Mouse (Mus musculus): ENCODE results near the gene Tmod1. TPM values are rescaled to one million over a fixed set of nuclear protein-coding genes. Genes with fewer than 3 reads are reported as not detected.

The Tmod1 gene
- polyA plus RNA-seq, 1 experiment, result not detected

DNA sequence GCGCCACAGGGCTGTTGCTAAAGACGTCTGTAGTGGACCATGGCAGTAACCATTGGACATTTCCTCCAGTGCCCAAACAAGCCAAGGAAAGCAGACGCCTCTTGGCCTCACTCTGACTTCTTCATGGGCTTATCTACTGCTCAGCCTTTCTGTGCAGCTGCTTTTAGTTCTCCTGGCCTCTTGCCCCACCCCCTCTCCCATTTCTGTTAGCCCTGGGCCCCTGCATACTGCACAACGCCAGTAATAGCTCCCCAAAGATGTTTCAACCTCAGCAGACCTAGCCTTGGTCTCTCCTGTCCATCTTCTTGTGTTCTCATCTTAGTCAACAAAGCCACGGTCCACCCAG is 3.7 kb downstream of the Tmod1 start:
- peak overlapping the region; percentile 72 for H3K27ac ChIP-seq (ENCODE audit: insufficient read depth, low read depth, low read length)
- TF ChIP-seq CTCF (IDR thresholded peaks at IDR 0.05; ENCODE audit: insufficient read depth, low read depth, low read length), result no peak
- no peak for TF ChIP-seq POLR2A (IDR thresholded peaks at IDR 0.05; ENCODE audit: insufficient read depth, low read depth, low read length)

GRCm38 (mm10) chr4:46043361-46043760 is 4.6 kb downstream of the Tmod1 start:
- H3K4me1 ChIP-seq (ENCODE audit: control insufficient read depth, insufficient read depth, low read length), result peaks cover 54% of the 10 kb centered on the region
- TF ChIP-seq POLR2A (IDR thresholded peaks at IDR 0.05; ENCODE audit: insufficient read depth, low read depth, low read length) (no peak), CTCF (IDR thresholded peaks at IDR 0.05; ENCODE audit: insufficient read depth, low read depth, low read length) (no peak)
- no peak overlapping the region for H3K27ac ChIP-seq (ENCODE audit: insufficient read depth, low read depth, low read length)
- WGBS, result 76% methylated on average over 8 of the region's 8 CpGs
- H3K4me3 ChIP-seq (ENCODE audit: insufficient read depth, low read depth, low read length), result no peak overlapping the region

More for the DNA sequence above, 3.7 kb downstream of the Tmod1 start:
- WGBS, result 52% methylated on average over 5 of the region's 5 CpGs
- Histone ChIP-seq H3K4me3 (ENCODE audit: insufficient read depth, low read depth, low read length) (peak overlapping the region; percentile 80), H3K4me1 (ENCODE audit: control insufficient read depth, insufficient read depth, low read length) (peaks cover 47% of the 10 kb centered on the region)

GRCm38 (mm10) chr4:46047971-46048370 is 9.2 kb downstream of the Tmod1 start:
- no peak for TF ChIP-seq POLR2A (IDR thresholded peaks at IDR 0.05; ENCODE audit: insufficient read depth, low read depth, low read length)
- TF ChIP-seq CTCF (IDR thresholded peaks at IDR 0.05; ENCODE audit: insufficient read depth, low read depth, low read length), result no peak
- H3K27ac ChIP-seq (ENCODE audit: insufficient read depth, low read depth, low read length), result 0 out of 2 replicates have a peak overlapping the region, but pooled peaks have one; percentile 42
- WGBS, result 48% methylated on average over 4 of the region's 4 CpGs
- H3K4me1 ChIP-seq (ENCODE audit: control insufficient read depth, insufficient read depth, low read length), result peaks cover 36% of the 10 kb centered on the region
- no peak overlapping the region for H3K4me3 ChIP-seq (ENCODE audit: insufficient read depth, low read depth, low read length)

DNA sequence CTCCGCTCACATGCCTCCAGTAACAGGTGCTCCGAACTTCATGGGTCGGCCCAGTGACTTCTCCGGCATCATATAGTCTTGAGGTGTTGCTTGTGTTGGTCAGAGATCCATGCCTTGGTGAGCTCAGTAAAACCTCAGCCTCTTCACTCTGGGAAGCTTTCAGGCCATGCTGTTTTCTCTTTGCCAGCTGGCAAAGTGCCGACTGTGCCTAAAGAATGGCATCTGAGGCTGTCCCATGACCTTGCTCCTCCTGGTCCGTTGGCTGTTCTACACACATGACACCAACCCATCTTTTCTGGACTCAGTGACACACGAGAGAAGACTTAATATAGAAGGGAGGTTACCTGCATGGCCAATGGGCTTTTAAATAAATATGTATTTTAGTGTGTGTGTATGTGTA is 9.7 kb downstream of the Tmod1 start:
- TF ChIP-seq CTCF (IDR thresholded peaks at IDR 0.05; ENCODE audit: insufficient read depth, low read depth, low read length), result no peak
- TF ChIP-seq POLR2A (IDR thresholded peaks at IDR 0.05; ENCODE audit: insufficient read depth, low read depth, low read length), result no peak
- Histone ChIP-seq H3K4me3 (ENCODE audit: insufficient read depth, low read depth, low read length) (no peak overlapping the region), H3K4me1 (ENCODE audit: control insufficient read depth, insufficient read depth, low read length) (peaks cover 34% of the 10 kb centered on the region), H3K27ac (ENCODE audit: insufficient read depth, low read depth, low read length) (no peak overlapping the region)
- 86% methylated on average over 7 of the region's 7 CpGs for WGBS

GRCm38 (mm10) chr4:46053323-46054107 is 14.8 kb downstream of the Tmod1 start:
- H3K4me3 ChIP-seq (ENCODE audit: insufficient read depth, low read depth, low read length), result no peak overlapping the region
- 35% methylated on average over 9 of the region's 9 CpGs for WGBS
- peak overlapping the region; percentile 89 for H3K27ac ChIP-seq (ENCODE audit: insufficient read depth, low read depth, low read length)
- no peak for TF ChIP-seq CTCF (IDR thresholded peaks at IDR 0.05; ENCODE audit: insufficient read depth, low read depth, low read length)
- no peak for TF ChIP-seq POLR2A (IDR thresholded peaks at IDR 0.05; ENCODE audit: insufficient read depth, low read depth, low read length)
- peaks cover 30% of the 10 kb centered on the region for H3K4me1 ChIP-seq (ENCODE audit: control insufficient read depth, insufficient read depth, low read length)

- Histone ChIP-seq H3K27ac (ENCODE audit: insufficient read depth, low read depth, low read length) (0 out of 2 replicates have a peak overlapping the region, but pooled peaks have one; percentile 23), H3K4me1 (ENCODE audit: control insufficient read depth, insufficient read depth, low read length) (peaks cover 40% of the 10 kb centered on the region), H3K4me3 (ENCODE audit: insufficient read depth, low read depth, low read length) (no peak overlapping the region)
- TF ChIP-seq CTCF (IDR thresholded peaks at IDR 0.05; ENCODE audit: insufficient read depth, low read depth, low read length) (no peak), POLR2A (IDR thresholded peaks at IDR 0.05; ENCODE audit: insufficient read depth, low read depth, low read length) (no peak)
- 69% methylated on average over 5 of the region's 5 CpGs for WGBS
Measured at GRCm38 (mm10) chr4:46056163-46056562, 17.4 kb downstream of the Tmod1 start.

DNA sequence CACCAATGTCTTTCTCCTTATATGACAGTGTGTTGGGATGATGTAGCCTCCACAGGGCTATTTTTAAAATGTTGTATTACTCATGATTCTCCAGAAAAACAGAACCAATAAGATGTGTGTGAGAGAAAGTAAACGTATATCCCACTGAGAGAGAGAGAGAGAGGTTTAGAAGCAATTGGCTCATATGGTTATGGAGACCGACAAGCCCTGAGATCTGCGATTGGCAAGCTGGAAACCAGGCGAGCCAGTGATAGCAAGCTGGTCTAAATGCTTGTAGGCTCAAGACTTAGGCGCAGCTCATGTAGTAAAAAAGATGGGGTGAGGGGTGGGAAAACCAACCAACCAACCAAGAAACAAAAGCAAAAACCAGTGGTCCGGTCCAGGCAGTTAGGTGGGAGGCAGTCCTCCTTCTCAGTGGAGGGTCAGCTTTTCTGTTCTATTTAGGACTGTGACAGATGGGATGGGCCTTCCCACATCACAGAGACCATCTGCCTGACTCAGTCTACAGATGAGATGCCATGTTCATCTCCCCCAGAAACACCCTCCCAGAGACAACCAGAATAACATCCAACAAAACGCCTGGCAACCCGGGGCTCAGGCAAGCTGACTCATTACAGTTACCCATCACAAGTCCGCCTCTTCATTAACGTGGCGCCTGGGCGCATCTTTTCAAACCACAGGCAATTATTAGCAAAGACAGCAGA is 22.7 kb downstream of the Tmod1 start:
- TF ChIP-seq POLR2A (IDR thresholded peaks at IDR 0.05; ENCODE audit: insufficient read depth, low read depth, low read length), result no peak
- TF ChIP-seq CTCF (IDR thresholded peaks at IDR 0.05; ENCODE audit: insufficient read depth, low read depth, low read length), result no peak
- 40% methylated on average over 12 of the region's 12 CpGs for WGBS
- Histone ChIP-seq H3K4me3 (ENCODE audit: insufficient read depth, low read depth, low read length) (no peak overlapping the region), H3K27ac (ENCODE audit: insufficient read depth, low read depth, low read length) (peak overlapping the region; percentile 94), H3K4me1 (ENCODE audit: control insufficient read depth, insufficient read depth, low read length) (peaks cover 55% of the 10 kb centered on the region)

- Histone ChIP-seq H3K4me3 (ENCODE audit: insufficient read depth, low read depth, low read length) (no peak overlapping the region), H3K27ac (ENCODE audit: insufficient read depth, low read depth, low read length) (0 out of 2 replicates have a peak overlapping the region, but pooled peaks have one; percentile 16), H3K4me1 (ENCODE audit: control insufficient read depth, insufficient read depth, low read length) (peaks cover 64% of the 10 kb centered on the region)
- 89% methylated on average over 4 of the region's 4 CpGs for WGBS
- TF ChIP-seq POLR2A (IDR thresholded peaks at IDR 0.05; ENCODE audit: insufficient read depth, low read depth, low read length) (no peak), CTCF (IDR thresholded peaks at IDR 0.05; ENCODE audit: insufficient read depth, low read depth, low read length) (no peak)
Measured at GRCm38 (mm10) chr4:46063841-46064240, 25.1 kb downstream of the Tmod1 start.

GRCm38 (mm10) chr4:46064263-46064662 is 25.5 kb downstream of the Tmod1 start:
- 0 out of 2 replicates have a peak overlapping the region, but pooled peaks have one; percentile 25 for H3K27ac ChIP-seq (ENCODE audit: insufficient read depth, low read depth, low read length)
- no peak for TF ChIP-seq CTCF (IDR thresholded peaks at IDR 0.05; ENCODE audit: insufficient read depth, low read depth, low read length)
- no peak for TF ChIP-seq POLR2A (IDR thresholded peaks at IDR 0.05; ENCODE audit: insufficient read depth, low read depth, low read length)
- WGBS, result 78% methylated on average over 8 of the region's 8 CpGs
- H3K4me3 ChIP-seq (ENCODE audit: insufficient read depth, low read depth, low read length), result no peak overlapping the region
- H3K4me1 ChIP-seq (ENCODE audit: control insufficient read depth, insufficient read depth, low read length), result peaks cover 63% of the 10 kb centered on the region
